Mouse (Mus musculus): ENCODE results near the gene 4933405L10Rik. TPM values are rescaled to one million over a fixed set of nuclear protein-coding genes. Genes with fewer than 3 reads are reported as not detected.

4933405L10Rik gene
- polyA plus RNA-seq, 1 experiment from 2014 or later: 0.13 TPM

GRCm38 (mm10) chr8:105692449-105693182 lies 14.8 kb upstream of the 4933405L10Rik start:
- Histone ChIP-seq H3K9ac (replicated peaks) (0 out of 2 replicates have a peak overlapping the region, but pooled peaks have one; percentile 2), H3K4me2 (replicated peaks) (no peak overlapping the region), H3K27ac (no peak overlapping the region), H3K4me1 (replicated peaks) (peaks cover 25% of the 10 kb centered on the region), H3K9me3 (no peaks in the 10 kb centered on the region), H3K4me3 (replicated peaks) (no peak overlapping the region), H3K36me3 (peaks cover 25% of the 10 kb centered on the region), H3K27me3 (no peaks in the 10 kb centered on the region)
- WGBS: 95% methylated on average over 11 of the region's 11 CpGs
- ATAC-seq: no peak

DNA sequence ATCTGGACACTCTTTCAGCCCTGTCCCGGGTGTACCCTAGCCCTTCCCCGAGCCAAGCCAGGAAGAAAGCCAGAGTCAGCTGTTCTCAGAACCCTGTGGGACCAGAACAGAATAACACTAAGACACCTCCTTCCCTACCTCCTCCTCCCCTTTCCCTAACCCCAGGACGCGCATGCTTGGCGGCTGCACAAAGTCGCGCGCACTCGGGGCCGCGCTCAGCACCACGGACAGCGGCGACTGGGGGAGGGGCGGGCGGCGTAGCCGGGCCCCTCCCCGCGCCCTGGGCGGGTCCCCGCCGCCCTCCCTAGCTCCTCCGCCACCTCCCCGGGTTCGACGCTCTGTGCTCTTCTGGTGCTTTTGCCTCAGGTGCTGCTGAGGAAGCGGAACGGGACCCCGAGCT lies 13.8 kb upstream of the 4933405L10Rik start:
- H3K4me2 ChIP-seq (replicated peaks): peak overlapping the region; percentile 83
- ATAC-seq: peak; percentile 60

DNA sequence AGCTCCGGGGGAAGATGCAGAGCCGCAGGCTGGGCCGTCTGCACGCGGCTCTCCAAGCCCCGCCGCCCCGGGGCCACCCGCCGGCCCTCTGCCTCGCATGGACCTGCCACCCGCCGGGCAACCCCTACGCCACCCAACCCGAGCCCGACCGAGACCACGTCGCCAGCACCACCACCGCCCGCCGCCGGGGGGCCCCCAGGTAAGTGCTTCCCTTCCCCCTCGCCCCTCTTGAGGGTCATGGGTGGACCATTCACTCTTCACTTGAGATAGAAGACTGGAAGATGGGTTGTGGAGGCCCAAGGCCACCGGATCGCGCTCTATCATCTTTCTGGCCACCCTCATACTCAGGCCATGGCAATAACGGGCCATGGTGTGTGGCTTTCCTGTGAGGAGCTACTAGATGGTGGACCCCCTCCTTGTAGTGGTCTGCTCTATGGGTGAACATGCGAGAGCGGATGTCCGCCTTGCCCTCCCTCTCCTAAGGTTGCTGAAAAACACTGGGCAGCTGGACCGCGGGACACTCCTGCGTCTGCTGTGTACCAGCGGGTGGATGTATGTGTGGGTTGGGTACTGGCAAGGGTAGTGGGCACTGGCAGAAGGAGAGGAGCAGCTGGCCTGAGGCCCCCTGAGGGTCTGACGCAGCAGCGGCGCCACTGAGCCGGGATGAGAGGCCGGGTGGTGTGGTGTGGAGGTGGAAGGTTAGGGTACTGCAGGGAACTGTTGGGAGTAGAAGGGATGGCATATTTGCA lies 13.2 kb upstream of the 4933405L10Rik start:
- H3K4me2 ChIP-seq (replicated peaks): peak overlapping the region; percentile 83
- H3K4me3 ChIP-seq (replicated peaks): peak overlapping the region; percentile 67
- WGBS: 7% methylated on average over 38 of the region's 40 CpGs
- no peaks in the 10 kb centered on the region for H3K9me3 ChIP-seq
- peaks cover 38% of the 10 kb centered on the region for H3K36me3 ChIP-seq
- peaks cover 25% of the 10 kb centered on the region for H3K4me1 ChIP-seq (replicated peaks)
- ATAC-seq: peak; percentile 68
- peak overlapping the region; percentile 88 for H3K27ac ChIP-seq
- H3K9ac ChIP-seq (replicated peaks): peak overlapping the region; percentile 86
- H3K27me3 ChIP-seq: no peaks in the 10 kb centered on the region

More for the DNA sequence above, 13.8 kb upstream of the 4933405L10Rik start:
- peak overlapping the region; percentile 88 for H3K27ac ChIP-seq
- 2% methylated on average over 30 of the region's 30 CpGs for whole genome bisulfite sequencing
- no peaks in the 10 kb centered on the region for H3K27me3 ChIP-seq
- peaks cover 25% of the 10 kb centered on the region for H3K4me1 ChIP-seq (replicated peaks)
- H3K9ac ChIP-seq (replicated peaks): peak overlapping the region; percentile 86
- peaks cover 35% of the 10 kb centered on the region for H3K36me3 ChIP-seq
- H3K9me3 ChIP-seq: no peaks in the 10 kb centered on the region
- H3K4me3 ChIP-seq (replicated peaks): peak overlapping the region; percentile 67

- Histone ChIP-seq H3K36me3 (peaks cover 38% of the 10 kb centered on the region), H3K4me3 (replicated peaks) (peak overlapping the region; percentile 67), H3K27me3 (no peaks in the 10 kb centered on the region), H3K4me2 (replicated peaks) (peak overlapping the region; percentile 83), H3K9ac (replicated peaks) (peak overlapping the region; percentile 86), H3K4me1 (replicated peaks) (peaks cover 35% of the 10 kb centered on the region), H3K9me3 (no peaks in the 10 kb centered on the region), H3K27ac (peak overlapping the region; percentile 88)
- WGBS: 83% methylated on average over 30 of the region's 30 CpGs
- ATAC-seq: no peak
Observed at GRCm38 (mm10) chr8:105695080-105695780, 12.2 kb upstream of the 4933405L10Rik start.

- Histone ChIP-seq H3K27me3 (no peaks in the 10 kb centered on the region), H3K4me2 (replicated peaks) (no peak overlapping the region), H3K4me3 (replicated peaks) (no peak overlapping the region), H3K27ac (no peak overlapping the region), H3K9me3 (no peaks in the 10 kb centered on the region), H3K4me1 (replicated peaks) (peaks cover 44% of the 10 kb centered on the region), H3K36me3 (peaks cover 38% of the 10 kb centered on the region), H3K9ac (replicated peaks) (no peak overlapping the region)
- ATAC-seq: no peak
- 91% methylated on average over 17 of the region's 17 CpGs for WGBS
Observed at GRCm38 (mm10) chr8:105697196-105697780, 10.2 kb upstream of the 4933405L10Rik start.

- no peaks in the 10 kb centered on the region for H3K9me3 ChIP-seq
- H3K27ac ChIP-seq: no peak overlapping the region
- no peak overlapping the region for H3K9ac ChIP-seq (replicated peaks)
- H3K36me3 ChIP-seq: peaks cover 50% of the 10 kb centered on the region
- WGBS: 95% methylated on average over 5 of the region's 5 CpGs
- ATAC-seq: no peak
- H3K27me3 ChIP-seq: no peaks in the 10 kb centered on the region
- peaks cover 46% of the 10 kb centered on the region for H3K4me1 ChIP-seq (replicated peaks)
- no peak overlapping the region for H3K4me3 ChIP-seq (replicated peaks)
- H3K4me2 ChIP-seq (replicated peaks): no peak overlapping the region
Observed at GRCm38 (mm10) chr8:105698734-105699133, 8.7 kb upstream of the 4933405L10Rik start.

GRCm38 (mm10) chr8:105699488-105700215 lies 7.8 kb upstream of the 4933405L10Rik start:
- H3K4me2 ChIP-seq (replicated peaks): peak overlapping the region; percentile 91
- peaks cover 38% of the 10 kb centered on the region for H3K4me1 ChIP-seq (replicated peaks)
- H3K27me3 ChIP-seq: no peaks in the 10 kb centered on the region
- peak overlapping the region; percentile 75 for H3K4me3 ChIP-seq (replicated peaks)
- peaks cover 59% of the 10 kb centered on the region for H3K36me3 ChIP-seq
- ATAC-seq: no peak
- peak overlapping the region; percentile 79 for H3K9ac ChIP-seq (replicated peaks)
- H3K27ac ChIP-seq: no peak overlapping the region
- no peaks in the 10 kb centered on the region for H3K9me3 ChIP-seq
- 90% methylated on average over 11 of the region's 11 CpGs for WGBS

GRCm38 (mm10) chr8:105700566-105700965 lies 6.9 kb upstream of the 4933405L10Rik start:
- H3K9ac ChIP-seq (replicated peaks): peak overlapping the region; percentile 79
- H3K9me3 ChIP-seq: no peaks in the 10 kb centered on the region
- peaks cover 29% of the 10 kb centered on the region for H3K4me1 ChIP-seq (replicated peaks)
- H3K36me3 ChIP-seq: peaks cover 55% of the 10 kb centered on the region
- H3K4me3 ChIP-seq (replicated peaks): peak overlapping the region; percentile 75
- peak; percentile 63 for ATAC-seq
- no peaks in the 10 kb centered on the region for H3K27me3 ChIP-seq
- peak overlapping the region; percentile 91 for H3K4me2 ChIP-seq (replicated peaks)
- peak overlapping the region; percentile 93 for H3K27ac ChIP-seq
- under 1% methylated on average over 21 of the region's 21 CpGs for WGBS

DNA sequence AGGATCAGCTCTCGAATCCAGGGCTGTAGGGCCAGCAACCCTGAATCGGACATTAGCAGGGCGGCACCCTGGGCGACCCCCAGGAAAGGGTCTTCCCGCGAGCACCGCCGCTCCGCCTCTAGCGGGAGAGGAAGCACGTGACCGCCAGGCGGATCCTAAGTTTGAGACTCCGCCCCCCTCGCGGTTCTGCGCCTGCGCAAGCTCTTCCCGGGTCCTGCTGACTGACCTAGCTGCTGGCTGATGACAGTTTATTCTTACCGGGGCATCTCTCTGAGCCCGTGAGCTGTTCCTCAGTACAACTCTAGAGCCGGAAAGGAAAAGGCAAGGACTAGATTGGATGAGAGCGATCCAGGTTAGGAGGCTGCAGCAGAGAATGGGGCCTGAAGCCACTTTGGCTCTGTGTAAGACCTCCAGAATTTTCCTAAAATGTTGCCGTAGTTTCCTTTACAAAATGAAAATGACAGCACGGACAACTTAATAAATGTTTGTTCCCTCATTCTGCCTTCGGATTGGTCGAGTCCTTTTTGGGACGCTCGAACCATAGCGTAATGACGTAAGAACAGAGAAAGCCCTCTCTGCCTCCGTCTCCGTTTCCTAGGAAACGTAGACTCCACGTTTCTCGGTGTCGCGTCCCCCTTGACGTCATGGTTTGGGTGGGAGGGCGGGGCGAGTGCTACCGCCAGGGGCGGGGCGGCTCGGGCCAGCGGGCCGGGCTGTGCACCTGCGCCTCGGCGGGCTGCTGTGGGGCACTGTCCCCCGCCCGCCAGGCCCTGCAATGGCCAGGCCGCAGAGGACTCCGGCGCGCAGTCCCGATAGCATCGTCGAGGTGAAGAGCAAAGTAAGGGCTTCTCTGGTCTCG lies 6.3 kb upstream of the 4933405L10Rik start, which contains the start of the genes Acd and Pard6a:
Acd (minus strand) TSS at position 137 of the 859 bp plus-strand sequence.
Pard6a (plus strand) TSS at position 183 of the 859 bp plus-strand sequence.
- peak; percentile 77 for ATAC-seq
- Histone ChIP-seq H3K9ac (replicated peaks) (peak within 1 kb of the TSS; percentile 79), H3K4me1 (replicated peaks) (peaks cover 29% of the 10 kb centered on the region), H3K27me3 (no peaks in the 10 kb centered on the region), H3K27ac (peak within 1 kb of the TSS; percentile 93), H3K4me2 (replicated peaks) (peak within 1 kb of the TSS; percentile 91), H3K36me3 (peaks cover 49% of the 10 kb centered on the region), H3K9me3 (no peaks in the 10 kb centered on the region), H3K4me3 (replicated peaks) (peak within 1 kb of the TSS; percentile 75)
- whole genome bisulfite sequencing: under 1% methylated on average over 60 of the region's 60 CpGs

GRCm38 (mm10) chr8:105702001-105702401 lies 5.5 kb upstream of the 4933405L10Rik start:
- Histone ChIP-seq H3K27me3 (no peaks in the 10 kb centered on the region), H3K36me3 (peaks cover 41% of the 10 kb centered on the region), H3K27ac (peak overlapping the region; percentile 93), H3K4me2 (replicated peaks) (peak overlapping the region; percentile 91), H3K9me3 (no peaks in the 10 kb centered on the region), H3K9ac (replicated peaks) (peak overlapping the region; percentile 79), H3K4me1 (replicated peaks) (peaks cover 37% of the 10 kb centered on the region), H3K4me3 (replicated peaks) (peak overlapping the region; percentile 75)
- ATAC-seq: peak; percentile 35
- 33% methylated on average over 18 of the region's 18 CpGs for WGBS
